Mouse (Mus musculus) telencephalon, adult 2 months (tissue): ENCODE results near the gene Nbeal2.

Experiments used
- DNase-seq: peaks from one replicate; pipeline ENCODE4 v3.0.0-alpha.2; 2011; ENCODE audit warnings: low read depth, low spot score

Nbeal2 gene

DNA sequence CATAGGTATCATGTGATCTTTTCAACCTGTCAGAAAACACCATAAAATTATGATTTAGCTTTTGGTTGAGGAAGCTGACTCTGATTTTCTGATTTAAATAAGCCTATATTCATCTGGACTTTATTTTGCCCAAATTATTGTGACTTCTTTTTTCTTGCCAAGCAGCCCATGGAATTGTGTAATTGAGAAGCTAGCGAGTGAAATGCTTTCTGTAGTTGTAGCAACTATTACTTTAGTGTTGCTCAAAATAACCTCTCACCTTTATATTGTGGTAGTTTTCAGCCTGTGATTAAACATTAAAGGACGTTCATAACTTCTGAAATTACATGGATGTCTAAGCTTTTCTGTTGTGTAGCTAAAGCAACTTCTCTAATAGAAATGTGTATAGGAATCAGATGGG lies 71.8 kb downstream of the Nbeal2 start:
- DNase-seq: no peak
